Mouse (Mus musculus) liver, embryonic 14.5 days (tissue): ENCODE measurements around the gene Phf24.

Source experiments
- CTCF ChIP-seq: IDR thresholded peaks from 2 replicates; pipeline ENCODE4 v1.5.1; 2016; ENCODE audit warnings: antibody characterized with exemption, low read depth, control low read depth
- EP300 ChIP-seq: IDR thresholded peaks from 2 replicates; pipeline ENCODE4 v1.6.1; 2016; ENCODE audit warnings: antibody characterized with exemption, low read depth

GRCm38 (mm10) chr4:42961592-42961991, 45.1 kb downstream of the Phf24 start:
- TF ChIP-seq CTCF, result peak; percentile 84
- TF ChIP-seq EP300, result no peak
